Mouse (Mus musculus) lung, adult 18-20 months (tissue): ENCODE measurements around the gene Hormad2.

ENCODE experiments used
- DNase-seq, 2 experiments: peaks; one replicate each; pipeline ENCODE4 v3.0.0; 2022; ENCODE audit warnings: mixed read lengths in 2 of 2

Gene Hormad2

DNA sequence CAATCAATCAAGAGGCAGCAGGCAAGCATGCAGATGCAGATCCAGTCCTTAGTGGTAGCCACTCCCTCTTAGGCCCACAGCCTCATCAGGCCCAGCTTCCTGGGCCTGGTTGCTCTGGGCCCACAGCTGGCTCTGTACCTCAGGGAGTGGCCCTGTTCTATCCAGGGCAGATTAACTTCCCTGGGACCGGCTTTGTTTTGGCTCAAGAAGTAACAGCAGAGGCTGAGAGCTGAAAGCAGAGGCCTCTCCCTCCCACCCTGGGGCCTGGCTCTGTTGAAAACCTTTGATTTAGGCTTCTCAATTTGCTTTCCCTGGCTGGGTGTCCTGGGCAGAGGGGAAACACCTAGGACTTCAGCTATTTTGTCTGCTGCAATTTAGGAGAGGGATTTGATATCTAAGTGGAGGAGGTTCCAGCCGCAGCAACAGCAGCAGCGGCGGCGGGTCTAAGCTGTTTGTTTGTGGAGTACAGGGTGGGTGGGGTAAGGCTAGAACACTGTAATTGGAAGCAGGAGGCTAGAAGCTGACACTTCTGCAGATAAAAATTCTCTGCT is 138.5 kb downstream of the Hormad2 start:
- DNase-seq, result no peak

DNA sequence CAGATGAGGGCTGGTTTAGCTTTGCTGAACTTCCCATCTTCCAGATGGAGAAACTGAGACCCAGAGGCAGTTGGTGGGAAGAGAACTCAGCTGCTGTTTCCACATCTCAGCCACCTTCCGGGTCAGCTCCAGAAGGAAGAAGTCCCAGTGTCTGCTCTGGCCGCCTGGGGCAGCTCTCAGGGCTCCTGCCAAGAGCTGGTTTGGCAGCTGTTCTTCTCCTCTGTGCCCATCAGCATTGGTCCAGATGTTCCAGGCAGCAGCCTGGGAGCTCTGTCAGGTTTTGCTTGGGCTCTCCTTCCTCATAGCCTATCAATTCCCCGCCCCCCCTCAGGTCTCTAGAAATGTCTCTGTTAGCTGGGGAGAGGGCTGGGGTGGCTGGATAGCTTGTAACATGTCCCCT is 140.2 kb downstream of the Hormad2 start:
- no peak for DNase-seq

DNA sequence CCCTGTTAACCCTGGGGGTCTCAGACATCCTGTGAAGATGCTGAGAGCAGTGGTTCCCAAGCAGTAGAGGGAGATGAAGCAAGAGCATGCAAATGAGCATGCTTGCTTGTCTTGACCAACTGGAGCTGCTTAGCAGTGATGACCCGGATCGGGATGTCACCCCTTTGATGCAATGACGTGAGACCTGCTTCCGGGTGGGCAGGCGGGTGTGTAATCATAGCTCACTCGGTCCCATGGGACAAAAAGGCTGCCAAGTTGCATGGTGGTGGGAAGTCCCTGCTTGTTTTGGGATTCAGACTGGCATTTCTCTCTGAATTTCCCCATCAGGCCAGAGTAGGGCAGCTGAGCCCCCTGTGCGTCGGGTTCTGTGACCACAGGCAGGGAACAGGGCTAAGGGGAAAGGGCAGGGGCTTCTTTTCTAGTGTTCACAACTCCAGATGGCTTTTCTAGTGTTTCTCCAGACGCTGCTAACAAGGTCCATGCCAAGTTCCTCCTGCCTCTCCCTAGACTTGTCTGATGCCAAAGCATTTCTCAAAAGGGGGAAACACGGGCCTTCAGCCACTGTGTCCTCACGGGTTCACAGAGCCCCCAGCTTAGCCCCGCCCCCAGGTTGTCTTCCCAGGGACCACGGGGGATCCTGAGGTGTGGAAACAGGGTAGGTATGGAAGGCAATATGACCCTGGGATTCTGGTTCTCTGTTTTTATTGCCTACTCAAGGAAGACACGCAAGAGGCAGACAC is 141.0 kb downstream of the Hormad2 start:
- peak in 1 of 2 experiments; percentile 50 for DNase-seq

DNA sequence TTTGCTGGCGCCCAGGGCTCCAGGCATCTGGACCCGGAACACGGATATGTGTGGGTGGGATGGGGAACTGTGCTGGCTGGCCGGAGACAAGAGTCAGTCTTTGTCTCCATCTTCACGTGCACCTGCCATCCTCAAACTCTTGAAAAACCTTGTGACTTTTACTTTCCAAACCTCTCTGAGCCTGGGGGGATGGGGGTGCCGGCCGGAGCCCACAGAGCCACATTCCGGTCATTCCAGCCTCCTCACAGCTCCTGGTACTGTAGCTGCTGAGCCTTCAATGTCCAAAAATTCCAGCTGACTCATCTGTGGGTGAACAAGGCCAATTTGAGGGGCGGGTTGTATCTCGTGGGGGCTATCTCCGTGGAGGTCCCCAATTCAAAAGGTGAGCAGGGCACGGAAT is 141.7 kb downstream of the Hormad2 start:
- peak; percentile 54 to 60 for DNase-seq

DNA sequence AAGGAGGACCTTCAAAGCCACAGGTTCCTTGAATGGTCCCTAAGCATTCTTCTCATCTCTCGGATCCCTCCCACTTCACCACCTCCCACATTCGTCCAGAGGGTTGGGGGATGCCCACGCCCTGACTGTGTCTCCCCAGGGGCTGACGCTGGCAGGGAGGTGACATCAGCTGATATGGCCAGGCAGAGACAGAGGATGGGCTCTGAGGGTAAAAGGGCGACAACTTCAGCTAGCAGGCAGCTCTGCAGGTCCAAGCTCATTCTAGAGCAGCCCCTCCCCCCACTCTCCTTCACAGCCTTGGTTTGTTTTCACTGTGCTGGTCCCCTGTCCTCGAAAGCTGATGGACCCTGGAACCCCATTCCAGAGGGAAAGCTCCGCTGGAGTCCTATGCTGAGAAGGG is 142.3 kb downstream of the Hormad2 start:
- DNase-seq, result no peak

DNA sequence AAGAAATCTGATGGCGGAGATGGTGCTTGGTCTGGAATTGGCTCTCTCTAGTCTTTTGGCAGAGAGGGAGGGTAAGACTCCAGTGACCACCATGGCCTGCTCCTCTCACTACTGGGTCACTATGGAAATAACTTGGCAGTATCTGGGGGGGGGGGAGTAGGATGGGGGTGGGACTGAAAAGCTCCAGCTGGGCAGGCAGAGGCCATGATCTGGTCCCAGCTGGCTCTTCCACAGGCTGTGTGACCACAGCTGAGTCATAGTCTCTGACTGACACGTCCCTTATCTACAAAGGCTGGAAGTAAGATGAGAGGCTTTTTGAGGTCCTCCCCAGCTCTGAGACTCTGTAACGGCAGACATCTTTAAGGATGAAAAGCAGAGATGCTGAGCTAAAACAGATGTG is 143.2 kb downstream of the Hormad2 start:
- DNase-seq, result no peak

DNA sequence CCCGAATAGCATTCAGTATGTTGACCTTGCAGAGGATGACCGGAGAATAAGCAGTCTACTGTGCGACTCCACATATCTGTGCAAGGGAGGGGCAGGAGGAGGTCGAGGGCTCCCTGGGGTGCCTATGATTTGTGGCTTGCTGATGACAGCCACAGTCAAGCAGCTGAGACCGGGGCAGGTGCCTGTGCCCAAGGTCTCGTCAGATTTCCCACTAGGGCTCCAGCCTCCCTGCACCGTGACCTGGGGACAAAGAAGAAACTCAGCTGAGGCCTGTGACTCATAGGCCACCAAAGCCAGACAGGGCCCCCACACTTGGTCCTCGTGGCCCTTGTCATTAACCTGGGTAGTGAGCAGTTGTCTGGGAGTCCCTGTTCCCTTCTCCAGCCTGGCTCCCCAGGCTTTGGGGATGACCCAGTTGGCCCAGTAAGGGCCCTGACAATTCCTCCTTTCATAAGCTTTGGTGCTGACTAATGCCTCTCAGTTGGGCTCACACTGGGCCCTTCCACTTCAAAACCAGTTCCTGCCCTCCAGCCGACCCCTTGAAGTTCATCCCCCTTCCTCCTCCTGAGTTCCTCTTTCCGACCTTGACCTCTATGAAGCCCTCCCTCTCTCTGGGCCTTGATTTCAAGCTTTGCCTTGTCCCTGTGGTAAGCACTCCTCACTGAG is 144.2 kb downstream of the Hormad2 start:
- no peak for DNase-seq
